Mouse (Mus musculus): ENCODE results near the gene Opn3. TPM values are rescaled to one million over a fixed set of nuclear protein-coding genes. Genes with fewer than 3 reads are reported as not detected.

Gene Opn3
- total RNA-seq, 2 experiments from 2014 or later: 5.1 to 5.5 TPM

Other genes with a start within 250 kb of the Opn3 start
- gene Rgs7, start 200.3 kb downstream of the Opn3 start, total RNA-seq (2021): 10 to 100 TPM; 20.2 to 21.7 TPM
- gene Kmo, start 72.4 kb downstream of the Opn3 start, total RNA-seq (2021): 10 to 100 TPM in 1 of 2 experiments, 1 to 10 TPM in 1; 5.9 to 12.2 TPM
- gene Fh1, start 67.1 kb downstream of the Opn3 start, total RNA-seq (2021): 100 to 1,000 TPM; 421 to 465 TPM
- gene Chml, start 125 bp upstream of the Opn3 start, total RNA-seq (2021): 1 to 10 TPM; 6.0 to 8.7 TPM
- not detected for gene Wdr64, start 5.8 kb upstream of the Opn3 start, total RNA-seq (2021)
- 1 to 10 TPM; 6.0 to 8.1 TPM for gene Exo1, start 187.8 kb upstream of the Opn3 start, total RNA-seq (2021)
- gene Gm38100, start 227.6 kb upstream of the Opn3 start, total RNA-seq (2021): not detected